Mouse (Mus musculus): ENCODE results near the gene Ugt1a8.

DNA sequence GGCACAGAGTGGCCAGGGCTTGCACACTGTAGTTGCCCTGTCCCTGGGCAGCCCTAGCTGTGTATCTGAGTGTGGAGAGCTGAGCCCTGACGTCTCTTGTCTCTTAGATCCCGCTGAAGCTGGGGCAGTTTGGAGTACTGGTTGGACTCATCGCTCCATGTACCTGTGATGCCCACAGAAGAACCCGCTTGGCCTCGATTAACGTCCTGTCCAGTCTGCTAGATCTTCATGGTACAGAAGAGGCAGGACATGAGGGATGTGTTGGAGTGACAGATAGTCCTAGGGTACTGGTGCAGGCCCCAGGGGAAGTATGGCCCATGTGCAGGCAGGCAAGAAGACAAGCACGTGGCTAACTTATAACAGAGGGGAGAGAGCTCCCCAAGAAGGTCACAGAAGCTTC is 162.0 kb downstream of the Ugt1a8 start:
- TF ChIP-seq POLR2A (IDR thresholded peaks at IDR 0.05; ENCODE audit: insufficient read depth, low read depth, low read length) (no peak), CTCF (IDR thresholded peaks at IDR 0.05; ENCODE audit: insufficient read depth, low read depth, low read length) (no peak)

Measured in olfactory bulb, adult 2 months (tissue).